Mouse (Mus musculus): ENCODE data around the gene Pitpnm3.
A peak's percentile ranks its signal among the peaks of the same experiment; 100 is the strongest.
"Not testable (repeated sequence)": the region's sequence is repeated elsewhere in the genome, so short reads cannot be mapped to it uniquely, and the experiment has no call there.

Gene Pitpnm3

GRCm38 (mm10) chr11:72135383-72136158 is at the start of gene Pitpnm3:
Pitpnm3 (minus strand) TSS chr11:72135778.
- no peak for DNase-seq (ENCODE audit: low read depth)

- no peak for DNase-seq (ENCODE audit: low read depth)
Observed at GRCm38 (mm10) chr11:72184252-72184651, 48.7 kb upstream of the Pitpnm3 start.

DNA sequence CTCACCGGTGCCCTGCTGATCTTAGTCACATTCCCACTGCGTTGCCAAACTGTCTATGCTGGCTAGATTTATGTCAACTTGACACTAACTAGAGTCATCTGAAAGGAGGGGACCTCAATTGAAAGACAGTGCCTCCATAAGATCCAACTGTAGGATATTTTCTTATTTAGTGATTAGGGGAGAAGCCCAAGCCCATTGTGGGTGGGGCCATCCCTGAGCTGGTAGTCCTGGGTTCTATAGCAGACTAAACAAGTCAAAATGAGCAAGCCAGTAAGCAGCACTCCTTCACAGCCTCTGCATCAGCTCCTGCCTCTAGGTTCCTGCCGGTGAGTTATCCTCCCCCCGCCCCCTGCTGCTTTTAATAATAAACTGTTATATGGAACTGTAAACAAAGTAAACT is 45.6 kb upstream of the Pitpnm3 start:
- no peak for DNase-seq (ENCODE audit: low read depth)

GRCm38 (mm10) chr11:72180556-72180955 is 45.0 kb upstream of the Pitpnm3 start:
- no peak for DNase-seq (ENCODE audit: low read depth)

DNA sequence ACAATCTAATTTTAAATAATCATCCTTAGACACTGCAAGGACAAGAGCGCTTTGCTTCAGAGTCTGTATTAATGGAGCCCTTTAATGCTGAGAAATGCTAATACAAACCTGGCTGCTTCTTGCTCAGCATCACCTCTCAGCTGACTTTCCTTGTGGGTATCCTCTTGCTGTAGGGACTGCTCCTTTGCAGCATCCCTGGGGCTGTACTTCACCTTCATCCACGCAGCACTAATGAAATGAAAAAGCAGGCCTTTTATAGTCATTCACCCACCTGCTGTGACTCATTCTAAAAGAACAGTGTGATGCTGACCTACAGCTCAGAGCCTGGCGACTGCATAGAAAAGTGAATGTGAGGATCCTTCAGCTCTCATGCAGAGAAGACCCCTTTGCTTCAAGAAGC is 41.0 kb upstream of the Pitpnm3 start:
- DNase-seq (ENCODE audit: low read depth) = no peak

DNA sequence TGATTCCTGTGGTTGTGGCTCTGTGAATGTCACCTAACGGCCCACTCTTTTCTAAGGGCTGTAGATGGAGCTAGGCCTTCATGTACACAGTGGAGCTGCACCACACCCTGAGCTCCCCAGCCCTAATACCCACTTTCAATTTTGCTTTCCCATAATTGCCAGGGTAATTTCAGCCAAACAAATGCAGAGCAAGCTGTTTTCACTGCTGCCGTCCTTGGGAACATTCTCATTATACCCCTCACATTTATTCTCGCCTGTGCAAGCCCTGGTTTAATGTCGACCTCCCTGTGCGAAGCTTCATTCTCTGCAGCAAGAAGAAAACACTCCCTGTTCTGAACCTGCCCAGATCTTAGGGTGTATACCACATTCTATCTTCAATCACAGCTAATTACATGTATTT is 40.4 kb upstream of the Pitpnm3 start:
- no peak for DNase-seq (ENCODE audit: low read depth)

- no peak for DNase-seq (ENCODE audit: low read depth)
Observed at GRCm38 (mm10) chr11:72174721-72175120, 39.1 kb upstream of the Pitpnm3 start.

GRCm38 (mm10) chr11:72173506-72173905 is 37.9 kb upstream of the Pitpnm3 start:
- no peak for DNase-seq (ENCODE audit: low read depth)

- DNase-seq (ENCODE audit: low read depth) = not testable (repeated sequence)
Observed at GRCm38 (mm10) chr11:72171906-72172305, 36.3 kb upstream of the Pitpnm3 start.

- no peak for DNase-seq (ENCODE audit: low read depth)
Observed at GRCm38 (mm10) chr11:72169871-72170270, 34.3 kb upstream of the Pitpnm3 start.

DNA sequence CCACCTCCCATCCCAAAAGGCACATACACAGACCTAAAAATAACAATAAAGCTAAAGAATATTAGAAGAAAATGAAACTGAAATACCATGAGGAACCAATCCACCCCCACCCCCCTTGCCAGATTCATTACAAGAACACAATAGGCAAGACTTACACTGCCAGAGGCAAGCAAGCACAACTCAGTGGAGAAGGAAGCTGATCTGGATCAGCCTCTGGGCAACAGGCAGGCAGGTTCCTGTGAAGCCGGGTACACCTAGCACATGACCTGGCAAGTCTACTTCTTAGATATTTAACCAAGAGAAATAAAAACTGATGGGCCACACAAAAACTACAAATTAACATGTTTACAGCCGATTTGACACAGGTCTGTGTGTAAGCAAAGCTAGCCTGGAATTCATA is 27.6 kb upstream of the Pitpnm3 start:
- no peak for DNase-seq (ENCODE audit: low read depth)

DNA sequence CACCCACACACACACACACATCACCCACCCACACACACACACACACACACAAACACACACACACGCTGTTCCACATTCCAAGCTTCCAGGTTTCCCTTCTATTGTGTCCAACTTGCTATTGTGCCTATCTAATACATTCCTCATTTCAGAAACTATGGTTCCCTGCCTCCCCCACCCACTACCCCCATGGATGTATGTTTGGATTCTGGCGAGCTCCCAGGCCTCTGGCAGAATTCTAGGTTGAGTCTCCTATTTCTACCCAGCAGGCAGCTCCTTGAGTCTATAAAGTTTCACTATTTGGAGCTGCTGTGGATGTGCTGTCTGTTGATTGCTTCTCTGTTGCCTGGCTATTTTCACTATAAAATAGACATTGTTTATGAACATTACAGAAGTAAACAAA is 21.0 kb upstream of the Pitpnm3 start:
- DNase-seq (ENCODE audit: low read depth) = no peak

DNA sequence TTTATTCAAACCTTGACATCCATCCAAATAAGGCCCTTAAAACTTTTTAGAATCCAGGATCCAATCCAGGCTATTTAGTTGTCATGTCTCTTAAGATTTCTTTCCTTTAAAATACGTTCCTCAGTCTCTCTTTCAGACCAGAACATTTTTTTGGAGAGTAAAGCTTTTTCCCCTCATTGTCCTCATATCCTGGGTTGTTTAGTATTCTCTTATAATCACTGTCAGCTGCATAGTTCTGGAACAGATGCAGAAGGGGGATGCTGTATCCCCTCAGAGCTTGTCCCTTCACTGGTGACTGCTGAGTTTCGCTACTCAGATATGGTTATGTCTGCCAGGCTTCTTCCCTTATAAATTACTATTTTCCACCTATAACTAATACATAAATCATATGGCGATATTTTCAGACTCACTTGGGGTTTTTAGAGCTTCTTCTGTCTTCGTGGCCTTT is 20.4 kb upstream of the Pitpnm3 start:
- DNase-seq (ENCODE audit: low read depth) = no peak

- no peak for DNase-seq (ENCODE audit: low read depth)
Observed at GRCm38 (mm10) chr11:72155186-72155980, 19.8 kb upstream of the Pitpnm3 start.

DNA sequence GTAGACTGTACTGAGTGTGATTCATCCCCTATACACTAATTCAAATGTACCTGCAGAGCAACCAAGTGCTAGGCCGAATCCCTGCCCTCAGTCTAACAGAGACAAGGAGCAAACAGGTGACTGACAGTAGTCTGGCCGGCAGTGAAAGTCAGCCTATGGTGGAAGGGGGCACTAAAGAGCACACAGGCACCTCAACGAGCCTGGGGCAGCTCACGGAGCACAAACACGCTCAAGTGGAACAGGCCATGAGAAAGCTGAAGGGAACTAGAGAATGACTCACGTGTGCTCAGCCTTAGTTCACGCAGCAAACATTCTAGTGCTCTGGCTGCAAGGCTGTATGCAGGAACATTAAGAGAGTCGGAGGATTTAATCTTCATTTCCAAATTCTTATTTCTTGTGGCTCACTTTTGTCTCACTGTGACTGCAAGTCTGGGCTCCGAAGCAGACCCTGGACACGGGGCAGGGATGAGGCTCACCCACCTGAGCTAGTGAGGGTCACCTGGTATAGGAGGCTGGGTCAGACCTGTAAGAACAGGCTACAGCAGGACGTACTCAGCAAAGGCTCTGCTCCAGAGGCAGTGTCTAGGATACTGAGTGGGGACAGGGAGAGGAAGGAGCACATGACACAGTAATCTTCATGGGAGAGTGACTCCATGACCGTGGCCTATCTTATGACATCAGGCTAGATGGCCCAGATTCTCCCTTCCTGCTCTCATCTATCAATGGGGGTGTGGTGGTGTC is 17.7 kb upstream of the Pitpnm3 start:
- no peak for DNase-seq (ENCODE audit: low read depth)

DNA sequence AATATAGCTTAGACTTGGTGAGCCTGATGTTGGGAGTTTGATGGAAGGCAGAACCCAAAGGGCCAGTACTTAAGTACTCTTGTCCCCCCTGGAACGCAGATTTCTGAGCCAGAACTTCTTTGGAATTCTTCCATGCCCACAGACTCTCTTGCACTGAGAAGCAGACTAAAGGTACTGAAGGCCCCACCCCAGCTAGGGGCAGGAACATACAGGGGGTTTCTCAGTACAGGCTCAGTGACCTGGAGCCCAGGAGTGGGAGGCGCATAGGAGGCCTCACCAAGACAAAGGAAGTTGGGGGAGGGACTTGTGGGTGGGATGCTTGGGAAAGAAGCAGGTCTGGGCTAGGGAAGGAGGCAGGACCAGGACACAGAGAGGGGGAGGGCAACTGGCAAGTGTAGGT is 15.5 kb upstream of the Pitpnm3 start:
- no peak for DNase-seq (ENCODE audit: low read depth)

DNA sequence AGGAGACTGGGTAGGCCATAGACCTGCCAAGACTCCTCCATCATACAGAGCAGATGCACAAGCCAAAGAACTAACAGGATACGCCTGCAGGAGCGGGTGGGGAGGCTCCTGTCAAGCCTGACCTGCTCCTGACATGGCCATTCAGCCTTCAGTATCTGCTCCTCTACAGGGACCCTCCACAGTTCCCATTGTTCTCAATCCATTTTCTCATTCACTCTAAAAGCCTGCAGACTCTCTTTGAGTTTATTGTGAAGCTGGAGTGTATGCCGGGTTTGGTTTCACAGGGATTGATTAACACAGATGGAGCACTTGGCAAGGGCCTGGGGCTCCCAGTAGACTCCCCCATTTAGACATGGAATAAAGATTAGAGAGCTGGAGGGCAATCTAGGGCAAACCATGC is 12.3 kb upstream of the Pitpnm3 start:
- DNase-seq (ENCODE audit: low read depth) = no peak

- no peak for DNase-seq (ENCODE audit: low read depth)
Observed at GRCm38 (mm10) chr11:72145877-72146248, 10.3 kb upstream of the Pitpnm3 start.

GRCm38 (mm10) chr11:72145182-72145876 is 9.8 kb upstream of the Pitpnm3 start:
- DNase-seq (ENCODE audit: low read depth) = no peak

- peak; percentile 87 for DNase-seq (ENCODE audit: low read depth)
Observed at GRCm38 (mm10) chr11:72142889-72143288, 7.3 kb upstream of the Pitpnm3 start.

DNA sequence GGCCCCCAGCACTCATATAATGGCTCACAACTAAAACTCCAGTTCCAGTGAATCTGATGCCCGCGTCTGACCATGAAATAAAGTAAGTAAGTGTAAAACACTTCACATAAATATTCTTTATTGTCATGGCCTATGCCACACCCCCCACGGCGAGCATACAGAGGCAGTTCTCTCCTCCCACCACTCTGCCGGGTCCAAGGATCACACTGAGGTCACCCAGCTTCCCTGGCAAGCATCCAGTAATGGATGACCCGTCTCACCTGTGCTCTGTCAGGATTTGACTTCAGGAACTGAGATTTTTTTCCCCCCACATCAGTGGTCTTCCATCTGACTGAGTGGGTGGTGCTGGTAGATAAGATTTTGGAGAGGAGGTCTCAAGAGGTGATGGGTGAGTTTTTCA is 4.6 kb upstream of the Pitpnm3 start:
- DNase-seq (ENCODE audit: low read depth) = no peak

All from fibroblast of lung, adult 2 months (primary cell).